Mouse (Mus musculus): ENCODE results near the gene Mthfd1. TPM values are rescaled to one million over a fixed set of nuclear protein-coding genes. Genes with fewer than 3 reads are reported as not detected.

Gene Mthfd1
- polyA plus RNA-seq, 1 experiment from 2014 or later: 74.6 TPM

DNA sequence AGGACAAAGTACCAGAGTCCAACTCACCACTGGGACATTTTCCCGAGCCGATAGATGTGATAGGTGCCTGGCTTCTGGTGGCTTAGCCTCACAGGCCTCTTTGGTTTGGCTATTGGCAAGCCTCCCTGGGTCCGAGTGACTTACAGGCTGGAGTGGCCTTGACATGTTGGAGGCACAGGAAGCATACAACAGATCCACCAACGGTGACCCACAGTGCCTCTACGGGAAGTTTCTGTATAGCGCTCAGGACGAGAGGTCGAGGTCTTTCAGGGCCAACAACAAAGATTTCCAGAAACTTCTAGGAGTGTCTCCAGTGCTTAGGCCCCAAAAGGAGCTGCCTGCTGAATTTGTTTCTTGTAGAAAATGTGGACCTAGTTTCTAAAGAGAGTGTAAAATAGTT lies 10.1 kb upstream of the Mthfd1 start:
- Histone ChIP-seq H3K36me3 (no peaks in the 10 kb centered on the region), H3K4me2 (replicated peaks) (no peak overlapping the region), H3K27ac (no peak overlapping the region), H3K4me3 (no peak overlapping the region), H3K4me1 (no peaks in the 10 kb centered on the region), H3K27me3 (no peaks in the 10 kb centered on the region), H3K9ac (no peak overlapping the region), H3K9me3 (no peaks in the 10 kb centered on the region)
- no peak for ATAC-seq (ENCODE audit: low FRiP score, low read depth)
- WGBS: 88% methylated on average over 8 of the region's 8 CpGs

DNA sequence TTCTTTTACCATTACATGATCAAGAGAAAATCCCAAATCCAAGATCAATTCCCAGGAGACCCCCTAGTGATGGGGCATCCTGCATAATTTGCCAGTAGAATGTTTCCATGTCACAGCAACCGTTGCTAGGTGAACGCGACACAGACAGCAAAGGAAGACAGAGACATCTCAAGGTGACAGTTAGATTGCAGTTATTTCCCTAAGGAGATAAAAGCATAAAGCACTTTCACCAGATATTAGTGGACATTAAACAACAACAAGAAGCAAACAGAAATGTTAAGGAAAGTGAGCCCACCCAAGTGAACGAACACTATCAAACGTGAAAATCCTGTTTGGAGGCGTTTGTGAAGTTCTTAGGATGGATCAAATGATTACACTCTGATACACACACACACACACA lies 8.5 kb upstream of the Mthfd1 start, which contains the start of gene Tex21:
TSS of gene Tex21 (minus strand) at position 101 of the 400 bp plus-strand sequence.
- no peaks in the 10 kb centered on the region for H3K36me3 ChIP-seq
- no peak within 1 kb of the TSS for H3K27ac ChIP-seq
- H3K9ac ChIP-seq: no peak within 1 kb of the TSS
- no peak within 1 kb of the TSS for H3K4me3 ChIP-seq
- H3K27me3 ChIP-seq: no peaks in the 10 kb centered on the region
- no peaks in the 10 kb centered on the region for H3K4me1 ChIP-seq
- no peak for ATAC-seq (ENCODE audit: low FRiP score, low read depth)
- H3K9me3 ChIP-seq: no peaks in the 10 kb centered on the region
- no peak within 1 kb of the TSS for H3K4me2 ChIP-seq (replicated peaks)
- WGBS: 78% methylated on average over 6 of the region's 6 CpGs

DNA sequence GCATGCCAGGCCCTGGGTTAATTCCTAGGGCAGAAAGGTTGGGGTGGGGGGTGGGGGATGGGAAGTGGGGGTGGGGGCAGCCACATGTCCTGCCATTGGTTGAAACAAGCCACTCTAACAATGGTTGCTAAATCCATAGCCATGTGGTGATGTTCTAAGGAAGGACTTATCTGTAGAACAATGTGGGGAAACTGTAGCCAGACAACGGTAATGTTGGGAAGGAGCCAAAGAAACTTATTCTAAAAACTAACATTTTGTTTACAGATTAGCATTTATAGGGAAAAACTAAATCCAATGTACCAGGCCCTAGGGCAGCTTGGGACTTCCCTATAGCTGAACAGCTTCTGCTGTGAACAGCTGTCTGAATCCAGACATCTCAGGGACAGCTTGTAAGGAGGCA lies 2.0 kb upstream of the Mthfd1 start:
- Histone ChIP-seq H3K9ac (no peak overlapping the region), H3K4me3 (no peak overlapping the region), H3K36me3 (no peaks in the 10 kb centered on the region), H3K9me3 (no peaks in the 10 kb centered on the region), H3K27ac (no peak overlapping the region), H3K4me1 (peaks cover 19% of the 10 kb centered on the region), H3K4me2 (replicated peaks) (no peak overlapping the region), H3K27me3 (no peaks in the 10 kb centered on the region)
- WGBS: 97% methylated on average over 1 of the region's 1 CpGs
- no peak for ATAC-seq (ENCODE audit: low FRiP score, low read depth)

DNA sequence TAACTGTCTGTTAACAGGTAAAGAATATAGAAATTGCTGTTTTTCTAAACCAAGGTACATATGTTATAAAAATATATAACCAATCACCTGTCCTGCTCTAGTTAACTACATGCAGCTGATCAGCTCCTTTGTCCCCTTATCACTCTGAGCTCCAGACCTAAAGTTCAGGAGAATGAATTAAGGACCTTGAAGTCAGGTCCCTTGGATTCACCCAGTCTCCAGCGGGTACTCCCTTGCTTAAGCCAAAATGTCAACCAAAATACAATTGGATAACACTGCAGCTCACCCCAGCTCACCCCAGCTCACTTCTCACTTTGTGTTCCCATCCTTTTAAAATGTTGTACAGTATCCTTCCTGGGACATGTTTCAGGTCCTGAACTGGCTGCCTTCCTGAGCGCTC lies 1.5 kb upstream of the Mthfd1 start:
- H3K27ac ChIP-seq: no peak overlapping the region
- H3K27me3 ChIP-seq: no peaks in the 10 kb centered on the region
- 83% methylated on average over 2 of the region's 2 CpGs for WGBS
- H3K36me3 ChIP-seq: no peaks in the 10 kb centered on the region
- peaks cover 19% of the 10 kb centered on the region for H3K4me1 ChIP-seq
- H3K4me3 ChIP-seq: no peak overlapping the region
- no peak overlapping the region for H3K9ac ChIP-seq
- H3K9me3 ChIP-seq: no peaks in the 10 kb centered on the region
- no peak overlapping the region for H3K4me2 ChIP-seq (replicated peaks)
- ATAC-seq (ENCODE audit: low FRiP score, low read depth): no peak

DNA sequence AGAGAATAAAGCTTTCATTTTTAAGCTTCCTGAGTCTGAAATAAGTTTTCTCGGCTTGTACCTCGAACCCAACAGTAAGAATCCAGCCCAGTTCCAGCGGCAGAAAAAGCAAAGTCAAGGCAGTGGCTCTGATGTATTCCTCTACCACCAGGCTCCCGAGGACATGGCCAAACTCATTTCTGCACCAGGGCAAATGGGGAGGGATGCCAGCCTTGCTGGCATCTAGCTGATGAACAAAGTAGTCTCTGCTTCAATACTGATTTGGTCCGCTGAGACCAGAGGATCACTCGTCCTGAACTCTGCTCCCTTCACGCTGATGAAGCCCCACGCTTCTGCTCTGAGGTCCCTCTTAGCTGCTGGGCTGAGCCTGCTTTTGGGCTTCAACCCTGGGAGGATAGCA lies 1.1 kb upstream of the Mthfd1 start:
- Histone ChIP-seq H3K27ac (no peak overlapping the region), H3K4me2 (replicated peaks) (peak overlapping the region; percentile 86), H3K9ac (0 out of 2 replicates have a peak overlapping the region, but pooled peaks have one; percentile 1), H3K36me3 (no peaks in the 10 kb centered on the region), H3K27me3 (no peaks in the 10 kb centered on the region), H3K4me3 (no peak overlapping the region), H3K4me1 (peaks cover 19% of the 10 kb centered on the region), H3K9me3 (no peaks in the 10 kb centered on the region)
- ATAC-seq (ENCODE audit: low FRiP score, low read depth): no peak
- WGBS: 84% methylated on average over 8 of the region's 8 CpGs

DNA sequence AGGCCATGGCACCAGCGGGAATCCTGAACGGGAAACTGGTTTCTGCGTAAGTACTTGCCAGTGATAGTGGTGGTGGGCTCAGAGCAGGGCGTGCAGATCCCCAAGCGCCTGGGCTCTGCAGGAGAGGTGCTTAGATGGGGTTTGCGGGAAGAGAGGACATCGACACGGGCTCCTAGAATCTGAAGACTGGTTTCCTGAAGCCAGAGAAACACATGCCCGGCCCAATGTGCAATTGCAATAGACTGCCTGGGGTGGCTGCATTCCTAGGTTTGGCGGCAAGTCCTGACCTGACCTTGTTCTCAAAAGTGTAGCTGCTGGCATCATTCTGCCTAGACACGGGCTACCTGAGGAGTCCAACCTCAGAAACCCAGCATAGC lies 389 bp downstream of the Mthfd1 start:
- 0% methylated on average over 11 of the region's 11 CpGs for WGBS
- no peak; the same call in none of the 2 replicates for ATAC-seq (ENCODE audit: low FRiP score, low read depth)

DNA sequence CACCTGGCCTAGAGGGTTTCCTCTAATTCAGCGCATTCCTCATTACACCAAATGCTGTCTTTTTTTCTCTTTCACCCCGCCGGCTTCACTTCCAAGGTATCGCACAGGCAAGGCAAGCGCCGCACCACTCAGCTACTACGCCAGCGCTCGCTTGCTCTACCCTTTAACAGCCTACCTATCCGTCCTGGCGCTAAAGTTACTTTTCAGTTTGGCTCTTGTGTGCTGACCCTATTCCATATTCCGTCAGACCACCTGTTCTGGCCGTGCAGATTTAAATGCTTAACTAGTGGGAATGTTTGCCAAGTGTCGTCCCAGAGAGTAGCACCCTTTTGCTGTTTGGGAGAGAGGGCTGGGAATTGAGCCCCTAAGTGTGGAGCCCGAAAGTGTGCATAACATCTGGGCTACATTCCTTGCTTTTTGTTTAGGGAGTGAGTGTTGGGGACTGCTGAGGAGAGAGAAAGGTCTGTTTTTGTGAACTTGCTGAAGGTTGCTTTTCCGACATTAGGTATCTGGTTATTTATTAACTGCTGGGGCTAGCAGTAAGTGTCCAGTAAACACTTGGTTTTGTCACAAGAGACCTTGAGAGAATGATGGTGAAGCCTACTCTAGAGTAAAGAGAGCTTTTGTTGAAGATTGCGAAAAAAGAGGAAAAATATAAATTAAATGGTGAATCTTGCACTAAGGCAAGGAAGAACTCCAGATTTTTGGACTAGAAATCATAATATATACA lies 1.2 kb downstream of the Mthfd1 start:
- 7% methylated on average over 17 of the region's 17 CpGs for WGBS
- H3K36me3 ChIP-seq: no peaks in the 10 kb centered on the region
- peaks cover 19% of the 10 kb centered on the region for H3K4me1 ChIP-seq
- peak overlapping the region; percentile 74 for H3K9ac ChIP-seq
- no peaks in the 10 kb centered on the region for H3K9me3 ChIP-seq
- H3K27ac ChIP-seq: no peak overlapping the region
- H3K4me3 ChIP-seq: peak overlapping the region; percentile 68
- ATAC-seq (ENCODE audit: low FRiP score, low read depth): no peak
- H3K27me3 ChIP-seq: no peaks in the 10 kb centered on the region
- peak overlapping the region; percentile 86 for H3K4me2 ChIP-seq (replicated peaks)

More for the DNA sequence above, 389 bp downstream of the Mthfd1 start:
- H3K9ac ChIP-seq: peak overlapping the region; percentile 74
- no peaks in the 10 kb centered on the region for H3K27me3 ChIP-seq
- peak overlapping the region; percentile 68 for H3K4me3 ChIP-seq
- no peaks in the 10 kb centered on the region for H3K36me3 ChIP-seq
- no peaks in the 10 kb centered on the region for H3K9me3 ChIP-seq
- H3K4me2 ChIP-seq (replicated peaks): peak overlapping the region; percentile 86
- peaks cover 19% of the 10 kb centered on the region for H3K4me1 ChIP-seq
- peak overlapping the region; percentile 85; the same call in 1 of the 2 replicates for H3K27ac ChIP-seq

DNA sequence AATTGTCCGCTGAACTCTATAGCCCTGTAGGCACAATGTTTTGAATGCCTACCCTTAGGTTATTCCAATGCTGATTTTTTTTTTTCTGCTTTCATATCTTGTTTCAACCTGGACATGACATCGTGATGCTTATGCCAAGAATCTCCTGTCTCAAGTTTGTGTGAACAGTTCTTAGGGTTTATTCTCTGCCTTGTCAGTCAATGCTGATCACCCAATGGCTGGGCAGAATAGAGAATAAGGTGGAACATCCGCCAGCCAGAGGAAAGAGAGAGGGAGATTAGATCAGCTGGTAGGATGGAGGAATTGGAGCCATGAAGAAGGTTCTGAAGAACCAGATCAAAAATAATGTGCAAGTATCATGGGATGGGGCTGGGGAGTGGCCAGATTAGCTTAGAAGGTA lies 5.6 kb downstream of the Mthfd1 start:
- 86% methylated on average over 3 of the region's 3 CpGs for WGBS
- peaks cover 13% of the 10 kb centered on the region for H3K4me1 ChIP-seq
- H3K9ac ChIP-seq: no peak overlapping the region
- H3K4me2 ChIP-seq (replicated peaks): no peak overlapping the region
- H3K36me3 ChIP-seq: no peaks in the 10 kb centered on the region
- no peak for ATAC-seq (ENCODE audit: low FRiP score, low read depth)
- no peaks in the 10 kb centered on the region for H3K9me3 ChIP-seq
- H3K27ac ChIP-seq: no peak overlapping the region
- no peaks in the 10 kb centered on the region for H3K27me3 ChIP-seq
- no peak overlapping the region for H3K4me3 ChIP-seq

DNA sequence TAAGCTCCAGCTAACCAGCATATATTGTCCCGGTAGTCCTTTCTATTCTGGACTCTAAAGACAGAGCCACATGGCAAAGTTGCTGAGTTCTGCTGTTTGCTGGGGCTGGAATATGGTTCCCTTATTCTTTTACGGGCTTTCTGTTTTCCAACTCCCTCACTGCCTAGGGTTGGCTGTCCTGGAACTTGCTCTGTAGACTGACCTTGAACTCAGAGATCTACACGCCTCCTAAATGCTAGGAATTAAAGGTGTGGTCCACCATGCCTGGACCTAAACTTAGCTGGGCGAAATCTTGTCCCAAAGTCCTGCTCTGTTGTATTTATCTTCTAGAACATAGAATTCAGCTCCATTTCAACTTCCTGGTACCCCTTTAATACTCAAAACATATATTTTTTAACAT lies 6.5 kb downstream of the Mthfd1 start:
- Histone ChIP-seq H3K27ac (no peak overlapping the region), H3K27me3 (no peaks in the 10 kb centered on the region), H3K4me3 (no peak overlapping the region), H3K4me1 (peaks cover 4% of the 10 kb centered on the region), H3K9ac (no peak overlapping the region), H3K36me3 (peaks cover 4% of the 10 kb centered on the region), H3K4me2 (replicated peaks) (no peak overlapping the region), H3K9me3 (no peaks in the 10 kb centered on the region)
- WGBS: 90% methylated on average over 4 of the region's 4 CpGs
- ATAC-seq (ENCODE audit: low FRiP score, low read depth): no peak

DNA sequence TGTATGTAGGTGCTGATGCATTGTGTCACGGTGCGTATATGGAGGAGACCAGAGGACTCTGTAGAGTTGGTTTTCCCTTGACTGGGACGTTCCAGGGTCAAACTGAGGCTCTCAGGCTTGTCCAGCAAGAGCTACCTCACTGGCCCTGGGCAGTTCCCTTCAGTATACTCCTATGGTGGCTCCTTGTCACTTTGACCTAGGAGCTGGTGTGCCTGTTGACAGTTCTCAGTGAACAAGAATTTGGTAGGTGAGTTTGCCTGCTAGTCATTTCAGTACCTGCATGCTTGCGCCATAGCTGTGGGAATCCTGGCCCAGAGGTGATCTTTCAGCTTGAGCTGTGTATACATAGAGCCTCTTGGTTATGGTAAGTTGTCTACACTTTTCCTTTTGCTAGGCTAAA lies 7.8 kb downstream of the Mthfd1 start:
- no peaks in the 10 kb centered on the region for H3K27me3 ChIP-seq
- H3K9me3 ChIP-seq: no peaks in the 10 kb centered on the region
- no peak for ATAC-seq (ENCODE audit: low FRiP score, low read depth)
- H3K4me3 ChIP-seq: no peak overlapping the region
- no peak overlapping the region for H3K4me2 ChIP-seq (replicated peaks)
- no peak overlapping the region for H3K9ac ChIP-seq
- H3K27ac ChIP-seq: no peak overlapping the region
- 90% methylated on average over 4 of the region's 4 CpGs for WGBS
- peaks cover 4% of the 10 kb centered on the region for H3K36me3 ChIP-seq
- H3K4me1 ChIP-seq: no peaks in the 10 kb centered on the region

DNA sequence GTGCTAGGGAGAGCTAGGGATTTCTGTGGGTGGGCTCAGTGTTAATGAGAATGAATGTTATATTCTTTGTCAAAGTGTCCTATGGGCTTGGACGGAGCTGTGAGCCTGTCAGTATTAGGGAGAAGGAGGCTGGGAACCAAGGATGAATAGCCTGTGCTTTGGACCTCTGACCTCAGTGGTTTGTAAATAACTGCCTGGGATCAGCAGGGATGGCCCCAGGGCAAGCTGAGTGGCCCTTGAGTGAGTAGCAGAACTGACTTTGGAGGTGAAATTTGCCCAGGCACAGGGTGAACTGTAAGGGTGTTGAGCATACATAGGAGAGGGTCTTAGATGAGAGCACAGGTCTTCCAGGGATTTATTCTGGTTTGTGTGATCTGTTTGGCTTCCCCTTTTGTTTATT lies 8.8 kb downstream of the Mthfd1 start:
- H3K4me1 ChIP-seq: no peaks in the 10 kb centered on the region
- H3K36me3 ChIP-seq: peaks cover 4% of the 10 kb centered on the region
- H3K9me3 ChIP-seq: no peaks in the 10 kb centered on the region
- no peak overlapping the region for H3K9ac ChIP-seq
- H3K4me2 ChIP-seq (replicated peaks): no peak overlapping the region
- WGBS: 65% methylated on average over 1 of the region's 1 CpGs
- no peaks in the 10 kb centered on the region for H3K27me3 ChIP-seq
- ATAC-seq (ENCODE audit: low FRiP score, low read depth): no peak
- H3K4me3 ChIP-seq: no peak overlapping the region
- H3K27ac ChIP-seq: no peak overlapping the region

DNA sequence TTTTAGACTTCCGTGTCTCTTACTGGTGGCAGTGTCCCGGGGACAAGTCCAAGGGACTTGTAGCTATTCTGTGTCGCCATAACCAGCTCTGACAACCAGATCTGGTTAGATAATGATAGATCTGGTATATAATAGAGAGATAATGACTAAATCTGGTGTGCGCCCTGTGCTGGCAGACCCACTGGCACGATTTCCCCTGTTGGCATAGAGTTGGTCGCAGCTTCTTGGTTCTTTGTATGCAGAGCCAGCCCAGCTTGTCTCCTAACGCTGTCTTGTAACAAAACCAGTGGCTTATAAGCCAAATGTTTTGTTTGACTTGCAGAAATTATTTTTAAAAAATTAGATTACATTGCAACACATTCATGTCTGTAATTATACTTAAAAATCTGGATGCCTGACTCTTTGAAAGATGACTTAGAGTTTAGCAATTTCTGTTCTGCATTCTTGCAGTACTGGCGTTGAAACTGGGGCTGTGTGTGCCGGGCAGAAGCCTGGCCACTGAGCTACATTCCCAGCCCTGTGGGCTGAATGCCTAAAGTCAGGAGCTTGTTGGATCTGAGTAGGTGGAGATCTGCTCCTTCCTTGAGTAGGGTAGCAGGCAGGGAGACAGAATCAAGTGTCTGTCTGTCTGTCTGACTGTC lies 9.3 kb downstream of the Mthfd1 start:
- ATAC-seq (ENCODE audit: low FRiP score, low read depth): no peak
- WGBS: 91% methylated on average over 9 of the region's 9 CpGs
- H3K4me2 ChIP-seq (replicated peaks): no peak overlapping the region

More for the DNA sequence above, 9.3 kb downstream of the Mthfd1 start:
- no peaks in the 10 kb centered on the region for H3K4me1 ChIP-seq
- peaks cover 4% of the 10 kb centered on the region for H3K36me3 ChIP-seq
- H3K9me3 ChIP-seq: no peaks in the 10 kb centered on the region
- no peaks in the 10 kb centered on the region for H3K27me3 ChIP-seq
- H3K9ac ChIP-seq: no peak overlapping the region
- no peak overlapping the region for H3K27ac ChIP-seq
- no peak overlapping the region for H3K4me3 ChIP-seq

Data from limb, embryonic 13.5 days (tissue).